Mouse (Mus musculus) MEL (cell line): ENCODE results near the gene Rrp12.

ENCODE experiments used
- KAT2A ChIP-seq: conservative IDR thresholded peaks from 2 replicates; pipeline ENCODE4 v1.6.1; 2012; ENCODE audit warnings: low read depth, low read length, improper control_type of control experiment, inconsistent platforms
- POLR2A ChIP-seq, 2 experiments: IDR thresholded peaks; 2 replicates each; pipeline ENCODE4 v1.6.1; 2011 to 2012; ENCODE audit warnings: low read length in 2 of 2, mild to moderate bottlenecking in 2 of 2, control low read depth in 1 of 2, improper control_type of control experiment in 1 of 2, low read depth in 1 of 2, moderate library complexity in 1 of 2; ENCODE audit not compliant: control insufficient read depth in 1 of 2, insufficient read depth in 1 of 2, poor library complexity in 1 of 2

DNA sequence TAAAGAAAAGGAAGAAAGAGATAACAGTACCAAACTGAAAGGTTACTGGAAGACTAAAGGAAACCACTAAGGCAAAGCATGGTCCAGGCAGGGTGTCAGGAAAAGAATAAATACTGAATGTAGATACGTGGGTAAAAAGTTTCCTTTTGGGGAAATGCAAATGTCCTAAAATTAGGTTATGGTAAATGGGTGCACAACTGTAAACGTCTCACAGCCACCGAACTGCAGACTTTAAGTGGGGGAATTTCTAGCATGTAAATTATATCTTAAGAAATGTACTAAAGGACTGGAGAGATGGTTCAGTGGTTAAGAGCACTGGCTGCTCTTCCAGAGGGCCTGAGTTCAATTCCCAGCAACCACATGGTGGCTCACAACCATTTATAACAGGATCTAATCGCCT lies 77.2 kb downstream of the Rrp12 start:
- no peak for TF ChIP-seq KAT2A
- no peak for TF ChIP-seq POLR2A (IDR thresholded peaks at IDR 0.05; ENCODE audit: control insufficient read depth in 1 of 2, insufficient read depth in 1 of 2, low read depth in 1 of 2, low read length in 2 of 2, poor library complexity in 1 of 2)
